Mouse (Mus musculus) liver, embryonic 16.5 days (tissue): Measurements from ENCODE around the gene Cdc37l1. TPM values are rescaled to one million over a fixed set of nuclear protein-coding genes. Genes with fewer than 3 reads are reported as not detected.

Experiments
- ATAC-seq: fragments of 200-750 bp; cut with Nextera tagmentation; 2 replicates; pipeline ENCODE4 v1.8.0; 2017; ENCODE audit warnings: low read depth, mild to moderate bottlenecking, moderate number of reproducible peaks, moderate library complexity
- H3K27ac ChIP-seq: fragments of 300-500 bp; sonication (generic); 2 replicates; pipeline ENCODE4 v1.5.1; 2014; ENCODE audit warnings: mild to moderate bottlenecking, low read length
- H3K27me3 ChIP-seq: fragments of 300-500 bp; sonication (generic); 2 replicates; pipeline ENCODE4 v1.6.1; 2014; ENCODE audit warnings: low read depth, low read length, mixed read lengths; ENCODE audit not compliant: control insufficient read depth, insufficient read depth
- H3K36me3 ChIP-seq: fragments of 300-500 bp; sonication (generic); 2 replicates; pipeline ENCODE4 v1.6.1; 2014; ENCODE audit warnings: mild to moderate bottlenecking; ENCODE audit not compliant: control insufficient read depth, insufficient read depth
- H3K4me1 ChIP-seq: fragments of 300-500 bp; sonication (generic); 2 replicates; pipeline ENCODE4 v1.6.1; 2014; ENCODE audit warnings: low read depth, low read length, mixed read lengths; ENCODE audit not compliant: control insufficient read depth
- H3K4me2 ChIP-seq: fragments of 300-500 bp; sonication (generic); 2 replicates; pipeline ENCODE4 v1.6.1; 2014; ENCODE audit warnings: low read depth, low read length, mixed read lengths
- H3K4me3 ChIP-seq: fragments of 300-500 bp; sonication (generic); 2 replicates; pipeline ENCODE4 v1.5.1; 2014; ENCODE audit warnings: low read depth, mild to moderate bottlenecking, low read length
- H3K9ac ChIP-seq: fragments of 300-500 bp; sonication (generic); 2 replicates; pipeline ENCODE4 v1.6.1; 2014; ENCODE audit warnings: low read depth, low read length
- H3K9me3 ChIP-seq: fragments of 300-500 bp; sonication (generic); replicated peaks from 2 replicates; pipeline ENCODE4 v1.6.1; 2016; ENCODE audit warnings: low read length; ENCODE audit not compliant: control insufficient read depth
- WGBS: fragments of 180-500 bp; shearing (Covaris S2); extraction: QIAGEN DNeasy Blood & Tissue Kit; methylation state at CpG from one replicate; pipeline ENCODE4 v1.1.7; 2014; ENCODE audit not compliant: insufficient replicate concordance; 5-methylcytosine and 5-hydroxymethylcytosine counted together
- polyA plus RNA-seq: library from polyadenylated mRNA; unstranded; fragments of >200 nt; fragmentation: Nextera tagmentation; extraction: Ambion mirVana; gene quantifications from 2 replicates; pipeline ENCODE4 v1.2.1, GENCODE M21; 2015

The Cdc37l1 gene
- polyA plus RNA-seq, 1 experiment from 2014 or later: 9.9 TPM

GRCm38 (mm10) chr19:29060299-29060698 is 70.1 kb downstream of the Cdc37l1 start:
- Histone ChIP-seq H3K27me3 (no peaks in the 10 kb centered on the region), H3K9ac (no peak overlapping the region), H3K9me3 (no peaks in the 10 kb centered on the region), H3K4me2 (no peak overlapping the region), H3K27ac (no peak overlapping the region), H3K4me1 (peaks cover 15% of the 10 kb centered on the region), H3K4me3 (no peak overlapping the region), H3K36me3 (no peaks in the 10 kb centered on the region)
- 72% methylated on average over 6 of the region's 6 CpGs for WGBS
- ATAC-seq: no peak

DNA sequence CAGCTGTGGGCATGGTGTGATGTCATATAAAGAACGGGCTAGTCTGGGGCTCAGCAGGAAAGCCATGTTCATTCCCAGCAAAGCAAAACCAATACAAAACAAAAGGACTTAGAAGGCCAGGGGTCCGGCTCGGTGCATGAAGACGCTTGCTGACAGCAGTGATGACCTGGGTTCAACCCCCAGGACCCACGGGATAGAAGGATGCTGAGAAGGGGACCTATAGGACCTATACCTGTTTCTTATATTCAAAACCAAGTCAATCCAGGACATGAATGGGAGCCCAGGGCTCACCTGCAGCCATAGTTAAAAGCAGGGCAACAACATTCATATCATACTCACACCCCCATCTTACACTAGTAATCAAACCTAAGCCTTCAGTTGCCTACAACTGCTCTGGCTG is 72.9 kb downstream of the Cdc37l1 start:
- 71% methylated on average over 5 of the region's 5 CpGs for WGBS
- Histone ChIP-seq H3K4me2 (no peak overlapping the region), H3K4me1 (peaks cover 31% of the 10 kb centered on the region), H3K4me3 (no peak overlapping the region), H3K9me3 (no peaks in the 10 kb centered on the region), H3K27ac (peak overlapping the region; percentile 11), H3K9ac (0 out of 2 replicates have a peak overlapping the region, but pooled peaks have one; percentile 1), H3K36me3 (no peaks in the 10 kb centered on the region), H3K27me3 (no peaks in the 10 kb centered on the region)
- ATAC-seq: no peak

- ATAC-seq: peak; percentile 64
- H3K4me1 ChIP-seq: peaks cover 35% of the 10 kb centered on the region
- H3K36me3 ChIP-seq: no peaks in the 10 kb centered on the region
- peak overlapping the region; percentile 79 for H3K4me2 ChIP-seq
- WGBS: 8% methylated on average over 18 of the region's 18 CpGs
- peak overlapping the region; percentile 72 for H3K9ac ChIP-seq
- peak overlapping the region; percentile 53 for H3K4me3 ChIP-seq
- no peaks in the 10 kb centered on the region for H3K27me3 ChIP-seq
- no peaks in the 10 kb centered on the region for H3K9me3 ChIP-seq
- H3K27ac ChIP-seq: peak overlapping the region; percentile 99
Observed at GRCm38 (mm10) chr19:29063577-29064363, 73.6 kb downstream of the Cdc37l1 start.

GRCm38 (mm10) chr19:29064451-29065102 is 74.4 kb downstream of the Cdc37l1 start:
- peak overlapping the region; percentile 72 for H3K9ac ChIP-seq
- H3K4me1 ChIP-seq: peaks cover 43% of the 10 kb centered on the region
- H3K27ac ChIP-seq: peak overlapping the region; percentile 99
- no peaks in the 10 kb centered on the region for H3K27me3 ChIP-seq
- ATAC-seq: peak; percentile 91
- no peaks in the 10 kb centered on the region for H3K9me3 ChIP-seq
- peak overlapping the region; percentile 79 for H3K4me2 ChIP-seq
- peak overlapping the region; percentile 53 for H3K4me3 ChIP-seq
- WGBS: 14% methylated on average over 9 of the region's 9 CpGs
- H3K36me3 ChIP-seq: no peaks in the 10 kb centered on the region

DNA sequence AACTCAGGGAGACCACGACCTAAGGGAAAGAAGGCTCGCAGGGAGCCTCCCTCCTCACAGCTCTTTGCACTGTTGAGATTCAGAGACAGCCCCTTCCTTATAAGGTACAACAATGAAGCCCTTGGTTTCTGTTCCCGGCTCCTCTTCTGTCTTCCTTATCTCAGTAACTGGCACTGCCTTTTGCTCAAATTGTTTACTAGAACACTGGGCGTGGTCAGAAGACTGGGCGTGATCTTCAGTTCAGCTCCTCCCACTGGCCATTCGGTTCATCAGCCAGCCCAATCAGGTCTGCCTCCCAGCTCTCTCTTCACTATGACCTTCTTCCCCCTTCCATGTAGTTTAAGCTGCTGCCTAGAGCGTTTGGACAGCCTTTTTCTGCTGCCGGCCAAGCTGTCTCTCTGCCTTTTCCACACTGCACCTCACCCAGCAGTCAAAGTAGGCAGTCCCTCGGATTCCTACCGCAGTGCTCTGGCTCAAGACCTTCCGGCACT is 76.9 kb downstream of the Cdc37l1 start:
- Histone ChIP-seq H3K27me3 (no peaks in the 10 kb centered on the region), H3K4me3 (peak overlapping the region; percentile 82), H3K27ac (peak overlapping the region; percentile 99), H3K4me2 (peak overlapping the region; percentile 62), H3K4me1 (peaks cover 52% of the 10 kb centered on the region), H3K36me3 (no peaks in the 10 kb centered on the region), H3K9ac (peak overlapping the region; percentile 89), H3K9me3 (no peaks in the 10 kb centered on the region)
- peak; percentile 72 for ATAC-seq
- 3% methylated on average over 11 of the region's 11 CpGs for WGBS

DNA sequence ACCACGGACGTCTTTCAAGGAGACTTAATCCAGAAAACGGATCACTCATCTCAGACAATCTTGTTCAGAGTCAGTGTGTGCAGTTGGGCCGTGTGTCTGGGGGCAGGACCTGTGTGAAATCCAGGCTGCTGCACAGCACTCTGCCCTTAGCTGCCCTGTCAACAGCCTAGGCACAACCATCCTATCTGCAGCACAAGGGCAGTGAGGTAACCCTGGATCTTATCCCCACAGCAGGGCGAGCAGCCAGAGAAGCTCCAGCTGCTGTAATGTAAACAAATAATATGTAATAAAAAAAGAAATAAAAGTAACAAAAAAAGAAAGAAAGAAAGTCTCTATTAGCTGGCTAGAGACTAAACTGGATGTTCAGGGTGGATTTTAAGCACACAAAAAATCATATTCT is 79.0 kb downstream of the Cdc37l1 start:
- peak overlapping the region; percentile 69 for H3K27ac ChIP-seq
- H3K36me3 ChIP-seq: peaks cover 2% of the 10 kb centered on the region
- H3K4me3 ChIP-seq: peak overlapping the region; percentile 82
- peak overlapping the region; percentile 62 for H3K4me2 ChIP-seq
- no peak for ATAC-seq
- peak overlapping the region; percentile 51 for H3K9ac ChIP-seq
- peaks cover 43% of the 10 kb centered on the region for H3K4me1 ChIP-seq
- WGBS: 60% methylated on average over 5 of the region's 5 CpGs
- H3K27me3 ChIP-seq: no peaks in the 10 kb centered on the region
- H3K9me3 ChIP-seq: no peaks in the 10 kb centered on the region

DNA sequence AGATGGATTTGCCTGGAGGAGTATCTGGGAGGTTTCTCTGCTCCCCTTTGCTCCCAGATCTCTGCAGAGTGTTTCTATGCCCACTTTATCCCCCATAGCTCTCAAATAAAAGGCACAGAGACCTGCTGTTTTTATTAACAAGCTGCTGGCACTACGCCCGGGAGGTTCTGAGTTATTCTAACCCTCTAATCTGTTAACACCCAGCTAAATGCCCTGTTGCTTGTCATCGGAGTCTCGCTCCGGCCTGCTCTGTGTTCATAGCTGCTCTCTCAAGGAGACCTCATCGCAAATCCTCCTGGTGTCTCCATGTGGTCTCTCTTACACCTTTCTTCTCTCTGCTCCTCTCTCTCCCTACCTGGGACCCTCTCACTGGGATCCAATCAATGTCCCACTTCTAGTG is 84.7 kb downstream of the Cdc37l1 start:
- H3K36me3 ChIP-seq: peaks cover 5% of the 10 kb centered on the region
- H3K4me2 ChIP-seq: no peak overlapping the region
- H3K27ac ChIP-seq: no peak overlapping the region
- H3K4me3 ChIP-seq: no peak overlapping the region
- ATAC-seq: no peak
- no peak overlapping the region for H3K9ac ChIP-seq
- WGBS: 79% methylated on average over 6 of the region's 6 CpGs
- H3K9me3 ChIP-seq: no peaks in the 10 kb centered on the region
- no peaks in the 10 kb centered on the region for H3K27me3 ChIP-seq
- H3K4me1 ChIP-seq: peaks cover 7% of the 10 kb centered on the region
